Mouse (Mus musculus) midbrain, postnatal 0 days (tissue): ENCODE measurements around the gene Cmtr1. TPM values are rescaled to one million over a fixed set of nuclear protein-coding genes. Genes with fewer than 3 reads are reported as not detected.
"Not testable (repeated sequence)": the region's sequence is repeated elsewhere in the genome, so short reads cannot be mapped to it uniquely, and the experiment has no call there.

ENCODE experiments used
- ATAC-seq: fragments of 200-750 bp; cut with Nextera tagmentation; 2 replicates; pipeline ENCODE4 v1.8.0; 2017; ENCODE audit warnings: moderate number of reproducible peaks, mild to moderate bottlenecking, moderate TSS enrichment, moderate library complexity; ENCODE audit not compliant: low FRiP score
- DNase-seq: peaks from one replicate; pipeline ENCODE4 v3.0.0-alpha.2; 2015; ENCODE audit warnings: low spot score
- H3K27ac ChIP-seq: fragments of 300-500 bp; sonication (generic); 2 replicates; pipeline ENCODE4 v1.5.1; 2014; ENCODE audit warnings: low read depth, mild to moderate bottlenecking, low read length, mixed read lengths
- H3K27me3 ChIP-seq: fragments of 300-500 bp; sonication (generic); 2 replicates; pipeline ENCODE4 v1.6.1; 2014; ENCODE audit warnings: low read length, control low read depth, mixed read lengths; ENCODE audit not compliant: insufficient read depth
- H3K36me3 ChIP-seq: fragments of 300-500 bp; sonication (generic); 2 replicates; pipeline ENCODE4 v1.6.1; 2014; ENCODE audit warnings: low read length, control low read depth, mixed read lengths; ENCODE audit not compliant: insufficient read depth
- H3K4me1 ChIP-seq: fragments of 300-500 bp; sonication (generic); 2 replicates; pipeline ENCODE4 v1.6.1; 2014; ENCODE audit warnings: mild to moderate bottlenecking, control low read depth, antibody characterized with exemption, low read length, mixed read lengths; ENCODE audit not compliant: insufficient read depth
- H3K4me2 ChIP-seq: fragments of 300-500 bp; sonication (generic); 2 replicates; pipeline ENCODE4 v1.6.1; 2014; ENCODE audit warnings: low read depth, mild to moderate bottlenecking, low read length, mixed read lengths; ENCODE audit not compliant: poor library complexity, severe bottlenecking
- H3K4me3 ChIP-seq: fragments of 300-500 bp; sonication (generic); 2 replicates; pipeline ENCODE4 v1.5.1; 2014; ENCODE audit warnings: low read depth, mild to moderate bottlenecking, low read length, moderate library complexity
- H3K9ac ChIP-seq: fragments of 300-500 bp; sonication (generic); replicated peaks from 2 replicates; pipeline ENCODE4 v1.6.1; 2014; ENCODE audit warnings: mild to moderate bottlenecking, low read length, moderate library complexity, mixed read lengths; ENCODE audit not compliant: poor library complexity, severe bottlenecking
- H3K9me3 ChIP-seq: fragments of 300-500 bp; sonication (generic); 2 replicates; pipeline ENCODE4 v1.6.1; 2016; ENCODE audit warnings: low read length, control low read depth
- CTCF ChIP-seq: IDR thresholded peaks from 2 replicates; pipeline ENCODE4 v1.5.1; 2016; ENCODE audit warnings: antibody characterized with exemption, mild to moderate bottlenecking
- WGBS: fragments of 180-500 bp; shearing (Covaris S2); extraction: QIAGEN DNeasy Blood & Tissue Kit; methylation state at CpG from one replicate; pipeline ENCODE4 v1.1.7; 2014; 5-methylcytosine and 5-hydroxymethylcytosine counted together
- polyA plus RNA-seq: library from polyadenylated mRNA; unstranded; fragments of >200 nt; fragmentation: Nextera tagmentation; extraction: Ambion mirVana; gene quantifications from 2 replicates; pipeline ENCODE4 v1.2.1, GENCODE M21; 2015
- total RNA-seq: library from RNA; depleted of rRNA; stranded (reverse); fragments of >200 nt; gene quantifications from 2 replicates; pipeline ENCODE4 v1.2.3, GENCODE M21; 2014

Gene Cmtr1
- total and polyA plus RNA-seq, 2 experiments from 2014 or later = 58.5 to 105 TPM

GRCm38 (mm10) chr17:29710562-29711044, 50.2 kb downstream of the Cmtr1 start:
- Histone ChIP-seq H3K9ac (no peak overlapping the region), H3K27ac (peak overlapping the region; percentile 38; the same call in 1 of the 2 replicates), H3K9me3 (no peaks in the 10 kb centered on the region), H3K36me3 (no peaks in the 10 kb centered on the region), H3K27me3 (no peaks in the 10 kb centered on the region), H3K4me1 (no peaks in the 10 kb centered on the region), H3K4me2 (no peak overlapping the region), H3K4me3 (no peak overlapping the region)
- TF ChIP-seq CTCF = no peak
- DNase-seq (peak; percentile 53), ATAC-seq (no peak)
- WGBS = 58% methylated on average over 11 of the region's 11 CpGs

- Histone ChIP-seq H3K27ac (peak overlapping the region; percentile 38), H3K9ac (no peak overlapping the region), H3K4me2 (no peak overlapping the region), H3K27me3 (no peaks in the 10 kb centered on the region), H3K4me1 (peaks cover 4% of the 10 kb centered on the region; the same call in 1 of the 2 replicates), H3K36me3 (no peaks in the 10 kb centered on the region), H3K9me3 (no peaks in the 10 kb centered on the region), H3K4me3 (no peak overlapping the region)
- DNase-seq (peak; percentile 85), ATAC-seq (no peak; the same call in 1 of the 2 replicates)
- TF ChIP-seq CTCF = no peak
- 54% methylated on average over 19 of the region's 19 CpGs for WGBS
Measured at GRCm38 (mm10) chr17:29711076-29711744, 50.8 kb downstream of the Cmtr1 start.

GRCm38 (mm10) chr17:29711745-29712431, 51.5 kb downstream of the Cmtr1 start:
- peaks cover 6% of the 10 kb centered on the region; the same call in 1 of the 2 replicates for H3K4me1 ChIP-seq

GRCm38 (mm10) chr17:29712565-29712964, 52.2 kb downstream of the Cmtr1 start:
- peak; percentile 43 for DNase-seq
- no peaks in the 10 kb centered on the region for H3K36me3 ChIP-seq
- H3K27ac ChIP-seq = no peak overlapping the region
- H3K9ac ChIP-seq = no peak overlapping the region
- H3K4me2 ChIP-seq = no peak overlapping the region
- no peak overlapping the region for H3K4me3 ChIP-seq
- ATAC-seq = no peak
- no peak for TF ChIP-seq CTCF
- H3K9me3 ChIP-seq = no peaks in the 10 kb centered on the region
- H3K27me3 ChIP-seq = no peaks in the 10 kb centered on the region
- WGBS = 70% methylated on average over 7 of the region's 7 CpGs
- peaks cover 6% of the 10 kb centered on the region; the same call in 1 of the 2 replicates for H3K4me1 ChIP-seq

More at GRCm38 (mm10) chr17:29711745-29712431, 51.5 kb downstream of the Cmtr1 start:
- no peaks in the 10 kb centered on the region for H3K36me3 ChIP-seq
- H3K27ac ChIP-seq = 0 out of 2 replicates have a peak overlapping the region, but pooled peaks have one; percentile 38
- no peak overlapping the region for H3K9ac ChIP-seq
- H3K4me3 ChIP-seq = no peak overlapping the region
- H3K27me3 ChIP-seq = no peaks in the 10 kb centered on the region
- TF ChIP-seq CTCF = no peak
- H3K9me3 ChIP-seq = no peaks in the 10 kb centered on the region
- H3K4me2 ChIP-seq = no peak overlapping the region
- WGBS = 78% methylated on average over 8 of the region's 8 CpGs
- no peak for ATAC-seq
- DNase-seq = no peak

- 93% methylated on average over 4 of the region's 4 CpGs for WGBS
- not testable (repeated sequence) for H3K36me3 ChIP-seq, ATAC-seq, H3K9ac ChIP-seq, H3K9me3 ChIP-seq, H3K4me2 ChIP-seq, H3K27ac ChIP-seq, H3K4me1 ChIP-seq, DNase-seq, H3K27me3 ChIP-seq, H3K4me3 ChIP-seq
Measured at GRCm38 (mm10) chr17:29713734-29714133, 53.3 kb downstream of the Cmtr1 start.
